Mouse (Mus musculus) lung, postnatal 0 days (tissue): ENCODE data around the gene Smim22. TPM values are rescaled to one million over a fixed set of nuclear protein-coding genes. Genes with fewer than 3 reads are reported as not detected.

Source experiments
- ATAC-seq: fragments of 200-750 bp; cut with Nextera tagmentation; 2 replicates; pipeline ENCODE4 v1.8.0; 2017; ENCODE audit warnings: moderate library complexity
- DNase-seq: peaks from one replicate; pipeline ENCODE4 v3.0.0-alpha.2; 2016; ENCODE audit warnings: low spot score
- H3K27ac ChIP-seq: fragments of 300-500 bp; sonication (generic); 2 replicates; pipeline ENCODE4 v1.5.1; 2014; ENCODE audit warnings: antibody characterized with exemption, mild to moderate bottlenecking, low read length, mixed read lengths
- H3K27me3 ChIP-seq: fragments of 300-500 bp; sonication (generic); replicated peaks from 2 replicates; pipeline ENCODE4 v1.6.1; 2014; ENCODE audit warnings: low read length, mixed read lengths; ENCODE audit not compliant: insufficient read depth
- H3K36me3 ChIP-seq: fragments of 300-500 bp; sonication (generic); 2 replicates; pipeline ENCODE4 v1.6.1; 2014; ENCODE audit warnings: low read length, mixed read lengths; ENCODE audit not compliant: insufficient read depth
- H3K4me1 ChIP-seq: fragments of 300-500 bp; sonication (generic); 2 replicates; pipeline ENCODE4 v1.6.1; 2014; ENCODE audit warnings: antibody characterized with exemption, low read depth, low read length, mixed read lengths; ENCODE audit not compliant: insufficient read depth
- H3K4me2 ChIP-seq: fragments of 300-500 bp; sonication (generic); replicated peaks from 2 replicates; pipeline ENCODE4 v1.6.1; 2014; ENCODE audit warnings: low read depth, mild to moderate bottlenecking, low read length, moderate library complexity, mixed read lengths
- H3K4me3 ChIP-seq: fragments of 300-500 bp; sonication (generic); 2 replicates; pipeline ENCODE4 v1.5.1; 2014; ENCODE audit warnings: low read depth, low read length
- H3K9ac ChIP-seq: fragments of 300-500 bp; sonication (generic); replicated peaks from 2 replicates; pipeline ENCODE4 v1.6.1; 2014; ENCODE audit warnings: low read depth, mild to moderate bottlenecking
- H3K9me3 ChIP-seq: fragments of 300-500 bp; sonication (generic); 2 replicates; pipeline ENCODE4 v1.6.1; 2016; ENCODE audit warnings: low read length, mixed read lengths
- CTCF ChIP-seq: IDR thresholded peaks from 2 replicates; pipeline ENCODE4 v1.5.1; 2016; ENCODE audit warnings: antibody characterized with exemption, mild to moderate bottlenecking
- EP300 ChIP-seq: IDR thresholded peaks from 2 replicates; pipeline ENCODE4 v1.6.1; 2016; ENCODE audit warnings: antibody characterized with exemption, mild to moderate bottlenecking, control low read depth
- WGBS: fragments of 180-500 bp; shearing (Covaris S2); extraction: QIAGEN DNeasy Blood & Tissue Kit; methylation state at CpG from one replicate; pipeline ENCODE4 v1.1.7; 2014; 5-methylcytosine and 5-hydroxymethylcytosine counted together
- polyA plus RNA-seq: library from polyadenylated mRNA; unstranded; fragments of >200 nt; fragmentation: Nextera tagmentation; extraction: Ambion mirVana; gene quantifications from 2 replicates; pipeline ENCODE4 v1.2.1, GENCODE M21; 2015

Gene Smim22
- polyA plus RNA-seq, 1 experiment from 2014 or later: 59.4 TPM

- 48% methylated on average over 3 of the region's 3 CpGs for WGBS
- no peak for DNase-seq
These were observed 6.5 kb upstream of the Smim22 start for GRCm38 (mm10) chr16:5000611-5001010.

GRCm38 (mm10) chr16:5007492-5007891 lies 404 bp downstream of the Smim22 start:
- TF ChIP-seq EP300 (no peak), CTCF (no peak)
- Histone ChIP-seq H3K27me3 (no peaks in the 10 kb centered on the region), H3K4me3 (0 out of 2 replicates have a peak overlapping the region, but pooled peaks have one; percentile 10), H3K36me3 (no peaks in the 10 kb centered on the region), H3K4me2 (peak overlapping the region; percentile 45), H3K9ac (no peak overlapping the region), H3K9me3 (no peaks in the 10 kb centered on the region), H3K27ac (no peak overlapping the region), H3K4me1 (peaks cover 3% of the 10 kb centered on the region; the same call in 1 of the 2 replicates)
- no peak for DNase-seq
- 38% methylated on average over 3 of the region's 6 CpGs for WGBS
- peak; percentile 23; the same call in 1 of the 2 replicates for ATAC-seq

More at GRCm38 (mm10) chr16:5000611-5001010, 6.5 kb upstream of the Smim22 start:
- Histone ChIP-seq H3K4me1 (no peaks in the 10 kb centered on the region), H3K4me3 (no peak overlapping the region), H3K9me3 (no peaks in the 10 kb centered on the region), H3K9ac (no peak overlapping the region), H3K36me3 (no peaks in the 10 kb centered on the region), H3K27ac (no peak overlapping the region), H3K4me2 (no peak overlapping the region), H3K27me3 (no peaks in the 10 kb centered on the region)
- TF ChIP-seq CTCF: no peak
- TF ChIP-seq EP300: no peak
- no peak for ATAC-seq

- H3K4me2 ChIP-seq: peak overlapping the region; percentile 45
- DNase-seq (no peak), ATAC-seq (no peak)
- peaks cover 9% of the 10 kb centered on the region; the same call in 1 of the 2 replicates for H3K4me1 ChIP-seq
- H3K27me3 ChIP-seq: no peaks in the 10 kb centered on the region
- TF ChIP-seq EP300 (no peak), CTCF (no peak)
- no peaks in the 10 kb centered on the region for H3K9me3 ChIP-seq
- H3K27ac ChIP-seq: no peak overlapping the region
- no peak overlapping the region for H3K4me3 ChIP-seq
- H3K9ac ChIP-seq: no peak overlapping the region
- WGBS: 73% methylated on average over 12 of the region's 12 CpGs
- no peaks in the 10 kb centered on the region for H3K36me3 ChIP-seq
These were observed 988 bp downstream of the Smim22 start for GRCm38 (mm10) chr16:5008076-5008475.

GRCm38 (mm10) chr16:5010371-5010935 lies 3.4 kb downstream of the Smim22 start:
- Histone ChIP-seq H3K9me3 (no peaks in the 10 kb centered on the region), H3K4me1 (peaks cover 9% of the 10 kb centered on the region; the same call in 1 of the 2 replicates), H3K27ac (no peak overlapping the region), H3K27me3 (no peaks in the 10 kb centered on the region), H3K36me3 (0 out of 2 replicates have a peak, but pooled peaks cover 7% of the 10 kb centered on the region), H3K4me2 (no peak overlapping the region), H3K4me3 (no peak overlapping the region), H3K9ac (no peak overlapping the region)
- DNase-seq (no peak), ATAC-seq (no peak)
- TF ChIP-seq CTCF: no peak
- no peak for TF ChIP-seq EP300
- 87% methylated on average over 10 of the region's 10 CpGs for WGBS

- 79% methylated on average over 7 of the region's 7 CpGs for WGBS
These were observed 4.2 kb downstream of the Smim22 start for GRCm38 (mm10) chr16:5011285-5011684.

GRCm38 (mm10) chr16:5012036-5013005 lies 5.2 kb downstream of the Smim22 start:
- WGBS: 40% methylated on average over 13 of the region's 13 CpGs
- Histone ChIP-seq H3K4me2 (peak overlapping the region; percentile 87), H3K27ac (no peak overlapping the region), H3K9me3 (no peaks in the 10 kb centered on the region), H3K36me3 (peaks cover 11% of the 10 kb centered on the region; the same call in 1 of the 2 replicates), H3K9ac (peak overlapping the region; percentile 39; the same call in 1 of the 2 replicates), H3K27me3 (no peaks in the 10 kb centered on the region), H3K4me1 (peaks cover 9% of the 10 kb centered on the region; the same call in 1 of the 2 replicates), H3K4me3 (peak overlapping the region; percentile 65)
- no peak for TF ChIP-seq EP300
- TF ChIP-seq CTCF: no peak
- ATAC-seq (no peak), DNase-seq (no peak)

More at GRCm38 (mm10) chr16:5011285-5011684, 4.2 kb downstream of the Smim22 start:
- no peaks in the 10 kb centered on the region for H3K9me3 ChIP-seq
- TF ChIP-seq CTCF: no peak
- no peak overlapping the region for H3K4me3 ChIP-seq
- DNase-seq (no peak), ATAC-seq (no peak)
- no peak overlapping the region for H3K4me2 ChIP-seq
- no peak overlapping the region for H3K27ac ChIP-seq
- H3K4me1 ChIP-seq: peaks cover 9% of the 10 kb centered on the region; the same call in 1 of the 2 replicates
- no peaks in the 10 kb centered on the region for H3K27me3 ChIP-seq
- H3K9ac ChIP-seq: no peak overlapping the region
- 0 out of 2 replicates have a peak, but pooled peaks cover 7% of the 10 kb centered on the region for H3K36me3 ChIP-seq
